Mouse (Mus musculus) heart, embryonic 16.5 days (tissue): ENCODE data around the gene Wiz. TPM values are rescaled to one million over a fixed set of nuclear protein-coding genes. Genes with fewer than 3 reads are reported as not detected.
A peak's percentile ranks its signal among the peaks of the same experiment; 100 is the strongest.

Source experiments
- ATAC-seq: fragments of 200-750 bp; cut with Nextera tagmentation; replicated peaks from 2 replicates; pipeline ENCODE4 v1.8.0; 2017; ENCODE audit warnings: moderate number of reproducible peaks; ENCODE audit not compliant: insufficient read depth, low FRiP score; ENCODE audit errors: extremely low read depth
- H3K27ac ChIP-seq: fragments of 300-500 bp; sonication (generic); 2 replicates; pipeline ENCODE4 v1.5.1; 2014; ENCODE audit warnings: mild to moderate bottlenecking, low read length, control low read depth, moderate library complexity
- H3K27me3 ChIP-seq: fragments of 300-500 bp; sonication (generic); 2 replicates; pipeline ENCODE4 v1.6.1; 2014; ENCODE audit warnings: low read length, mixed read lengths; ENCODE audit not compliant: control insufficient read depth, insufficient read depth
- H3K36me3 ChIP-seq: fragments of 300-500 bp; sonication (generic); 2 replicates; pipeline ENCODE4 v1.6.1; 2014; ENCODE audit not compliant: control insufficient read depth, insufficient read depth
- H3K4me1 ChIP-seq: fragments of 300-500 bp; sonication (generic); 2 replicates; pipeline ENCODE4 v1.6.1; 2014; ENCODE audit warnings: low read length, mixed read lengths; ENCODE audit not compliant: control insufficient read depth, insufficient read depth
- H3K4me2 ChIP-seq: fragments of 300-500 bp; sonication (generic); 2 replicates; pipeline ENCODE4 v1.6.1; 2014; ENCODE audit warnings: low read depth, mild to moderate bottlenecking, control low read depth, low read length
- H3K4me3 ChIP-seq: fragments of 300-500 bp; sonication (generic); 2 replicates; pipeline ENCODE4 v1.5.1; 2014; ENCODE audit warnings: mild to moderate bottlenecking, control low read depth, low read length
- H3K9ac ChIP-seq: fragments of 300-500 bp; sonication (generic); 2 replicates; pipeline ENCODE4 v1.6.1; 2014; ENCODE audit warnings: low read length, control low read depth
- H3K9me3 ChIP-seq: fragments of 300-500 bp; sonication (generic); replicated peaks from 2 replicates; pipeline ENCODE4 v1.6.1; 2016; ENCODE audit warnings: low read length; ENCODE audit not compliant: control insufficient read depth
- WGBS: fragments of 180-500 bp; shearing (Covaris S2); extraction: QIAGEN DNeasy Blood & Tissue Kit; methylation state at CpG from one replicate; pipeline ENCODE4 v1.1.7; 2014; 5-methylcytosine and 5-hydroxymethylcytosine counted together
- polyA plus RNA-seq: library from polyadenylated mRNA; unstranded; fragments of >200 nt; fragmentation: Nextera tagmentation; extraction: Ambion mirVana; gene quantifications from 2 replicates; pipeline ENCODE4 v1.2.1, GENCODE M21; 2015

The Wiz gene
- polyA plus RNA-seq, 1 experiment from 2014 or later, result 10.5 TPM

DNA sequence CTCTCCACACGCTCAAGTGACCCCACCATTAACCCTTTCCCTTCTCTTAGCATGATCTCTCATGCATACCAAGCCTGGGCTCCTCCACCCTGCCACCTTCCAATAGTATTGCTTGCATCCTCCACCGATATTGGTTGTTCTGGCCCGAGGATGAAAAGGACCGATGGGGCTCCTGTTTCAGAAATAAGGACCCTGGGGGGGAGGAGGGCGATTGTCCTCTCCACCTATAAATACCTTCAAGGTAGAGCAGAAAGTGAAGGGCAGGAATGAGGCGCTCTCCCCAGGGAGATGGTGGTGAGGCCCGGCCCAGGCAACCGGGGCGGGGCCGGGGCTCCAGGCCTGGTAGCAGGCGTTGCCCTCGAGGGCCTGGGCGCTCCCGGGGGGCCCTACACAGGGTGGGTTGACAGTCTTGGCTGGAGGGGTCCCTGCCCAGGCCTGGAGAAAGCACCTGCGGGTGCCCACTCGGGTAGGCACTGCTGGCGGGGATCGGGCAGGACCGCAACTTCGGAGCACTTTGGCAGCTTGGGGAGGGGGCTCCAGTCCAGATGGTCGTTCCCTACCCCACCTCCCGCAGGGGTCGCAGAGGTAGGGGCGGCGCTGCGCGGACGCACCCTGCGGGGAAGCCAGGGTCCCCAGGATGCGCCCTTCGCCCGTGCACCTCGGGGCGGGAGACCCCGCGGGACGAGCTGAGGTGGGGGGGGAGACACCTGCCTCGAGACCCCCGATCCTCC lies 704 bp downstream of the Wiz start:
- Histone ChIP-seq H3K4me2 (peak overlapping the region; percentile 99), H3K9ac (peak overlapping the region; percentile 93), H3K9me3 (no peaks in the 10 kb centered on the region), H3K27me3 (peaks cover 18% of the 10 kb centered on the region), H3K4me3 (peak overlapping the region; percentile 83), H3K36me3 (no peaks in the 10 kb centered on the region), H3K27ac (peak overlapping the region; percentile 88), H3K4me1 (peaks cover 23% of the 10 kb centered on the region)
- WGBS, result under 1% methylated on average over 34 of the region's 39 CpGs
- peak; percentile 39 for ATAC-seq

DNA sequence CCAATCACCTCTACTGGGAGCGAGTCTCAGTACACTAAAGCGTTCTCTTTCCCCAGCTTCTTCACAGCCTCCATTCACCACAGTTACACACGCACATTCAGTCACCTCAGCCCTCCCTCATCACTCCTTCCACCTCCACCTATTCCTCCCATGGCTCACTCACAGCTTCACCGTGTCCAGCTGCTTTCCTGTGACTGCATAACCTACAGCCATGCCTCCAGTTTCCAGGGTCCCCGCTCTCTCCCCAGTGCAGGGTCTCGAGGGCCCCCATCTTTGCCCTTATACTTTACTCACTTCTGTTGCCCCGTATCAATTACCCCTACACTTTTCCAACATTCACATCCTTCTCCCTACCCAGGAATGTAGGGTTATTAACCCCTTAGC lies 1.3 kb downstream of the Wiz start:
- 44% methylated on average over 7 of the region's 7 CpGs for WGBS
- ATAC-seq, result no peak
- no peak overlapping the region for H3K27ac ChIP-seq
- peak overlapping the region; percentile 99 for H3K4me2 ChIP-seq
- H3K9ac ChIP-seq, result peak overlapping the region; percentile 93
- H3K27me3 ChIP-seq, result peaks cover 12% of the 10 kb centered on the region
- H3K4me3 ChIP-seq, result peak overlapping the region; percentile 83
- no peaks in the 10 kb centered on the region for H3K9me3 ChIP-seq
- no peaks in the 10 kb centered on the region for H3K36me3 ChIP-seq
- H3K4me1 ChIP-seq, result peaks cover 27% of the 10 kb centered on the region

DNA sequence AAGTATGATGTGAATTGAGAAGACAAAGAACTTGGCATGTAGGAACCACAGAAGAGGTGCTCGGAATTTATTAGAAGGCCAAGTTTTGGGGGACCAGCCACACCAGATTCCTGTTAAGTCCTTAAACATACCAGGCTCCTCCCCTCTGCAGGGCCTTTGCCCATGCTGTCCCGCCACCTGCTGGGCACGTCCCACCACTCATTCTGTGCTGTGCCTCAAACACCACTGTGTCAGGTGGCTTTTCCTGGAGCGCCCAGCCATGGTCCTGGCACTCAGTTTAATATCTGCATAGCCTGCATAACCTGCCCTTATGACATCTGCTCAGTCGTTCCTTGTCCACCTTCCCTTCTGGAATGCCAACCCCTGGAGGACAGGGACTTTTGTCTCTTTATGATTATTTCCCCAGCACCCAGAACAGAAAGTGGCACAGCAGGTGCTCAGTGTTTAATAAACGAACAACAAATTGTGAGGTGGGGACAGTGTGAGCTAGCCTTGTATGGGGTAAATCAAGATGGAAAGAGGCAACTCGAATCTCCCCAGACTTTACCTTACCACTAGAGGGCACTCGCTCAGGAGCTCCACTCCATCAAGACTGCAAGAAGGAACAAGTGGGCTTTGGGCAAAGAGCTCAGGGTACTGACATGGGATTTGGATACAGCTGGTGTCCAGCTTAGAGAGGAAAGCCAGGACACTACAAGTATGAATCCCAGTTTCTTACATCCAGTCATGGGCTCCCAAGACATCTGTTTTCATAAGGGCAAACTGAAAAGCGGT lies 2.4 kb downstream of the Wiz start:
- peaks cover 24% of the 10 kb centered on the region for H3K4me1 ChIP-seq
- no peak overlapping the region for H3K9ac ChIP-seq
- 73% methylated on average over 9 of the region's 9 CpGs for WGBS
- ATAC-seq, result no peak
- no peak overlapping the region for H3K27ac ChIP-seq
- H3K4me3 ChIP-seq, result no peak overlapping the region
- no peaks in the 10 kb centered on the region for H3K9me3 ChIP-seq
- no peak overlapping the region for H3K4me2 ChIP-seq
- no peaks in the 10 kb centered on the region for H3K36me3 ChIP-seq
- H3K27me3 ChIP-seq, result peaks cover 5% of the 10 kb centered on the region; the same call in 1 of the 2 replicates

DNA sequence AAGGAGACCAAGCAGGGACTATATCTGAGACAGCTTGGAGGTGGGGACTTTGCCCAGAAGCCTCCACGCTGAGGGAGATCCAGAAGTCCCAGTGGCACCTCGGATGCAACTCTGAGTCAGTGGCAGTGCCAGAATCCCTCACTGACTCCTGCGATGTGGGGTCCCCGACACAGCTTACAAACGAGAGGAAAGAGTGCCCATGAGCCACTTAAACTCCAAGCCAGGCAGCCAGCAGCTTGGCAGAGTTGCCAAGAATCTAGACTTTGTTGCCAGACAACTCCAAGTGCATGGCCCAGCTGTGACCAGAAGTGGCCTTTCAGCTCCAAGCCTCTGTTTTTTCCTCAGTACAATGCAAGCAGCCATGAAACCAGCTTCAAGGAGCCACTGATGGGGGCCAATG lies 5.6 kb downstream of the Wiz start:
- H3K9me3 ChIP-seq, result no peaks in the 10 kb centered on the region
- no peaks in the 10 kb centered on the region for H3K27me3 ChIP-seq
- no peaks in the 10 kb centered on the region for H3K36me3 ChIP-seq
- WGBS, result 64% methylated on average over 5 of the region's 5 CpGs
- H3K9ac ChIP-seq, result no peak overlapping the region
- H3K4me1 ChIP-seq, result peaks cover 24% of the 10 kb centered on the region
- no peak overlapping the region for H3K4me2 ChIP-seq
- peak overlapping the region; percentile 30 for H3K27ac ChIP-seq
- ATAC-seq, result no peak
- H3K4me3 ChIP-seq, result no peak overlapping the region

DNA sequence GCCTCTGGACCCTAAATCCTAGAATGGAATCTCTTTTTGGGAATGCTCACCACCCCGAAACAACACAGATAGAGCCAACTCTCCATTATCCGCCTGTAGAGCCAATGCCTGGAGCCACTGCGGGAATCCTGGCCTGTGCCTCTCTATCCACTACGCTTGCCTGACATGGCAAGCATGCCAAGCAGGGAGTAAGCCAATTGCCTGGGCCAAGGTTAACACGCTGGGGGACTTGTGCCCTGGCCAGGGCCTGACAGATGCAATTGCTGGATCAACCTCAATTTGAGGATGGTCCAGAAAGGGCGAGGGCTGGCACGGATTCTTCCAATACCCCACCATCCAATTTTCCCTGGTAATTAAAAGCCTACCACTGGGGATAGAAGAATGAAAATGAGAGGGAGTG lies 6.7 kb downstream of the Wiz start:
- no peak overlapping the region for H3K4me2 ChIP-seq
- H3K9ac ChIP-seq, result no peak overlapping the region
- H3K27ac ChIP-seq, result no peak overlapping the region
- no peaks in the 10 kb centered on the region for H3K27me3 ChIP-seq
- 89% methylated on average over 7 of the region's 7 CpGs for WGBS
- H3K4me1 ChIP-seq, result peaks cover 18% of the 10 kb centered on the region
- 0 out of 2 replicates have a peak, but pooled peaks cover 2% of the 10 kb centered on the region for H3K36me3 ChIP-seq
- no peaks in the 10 kb centered on the region for H3K9me3 ChIP-seq
- no peak overlapping the region for H3K4me3 ChIP-seq
- no peak for ATAC-seq

DNA sequence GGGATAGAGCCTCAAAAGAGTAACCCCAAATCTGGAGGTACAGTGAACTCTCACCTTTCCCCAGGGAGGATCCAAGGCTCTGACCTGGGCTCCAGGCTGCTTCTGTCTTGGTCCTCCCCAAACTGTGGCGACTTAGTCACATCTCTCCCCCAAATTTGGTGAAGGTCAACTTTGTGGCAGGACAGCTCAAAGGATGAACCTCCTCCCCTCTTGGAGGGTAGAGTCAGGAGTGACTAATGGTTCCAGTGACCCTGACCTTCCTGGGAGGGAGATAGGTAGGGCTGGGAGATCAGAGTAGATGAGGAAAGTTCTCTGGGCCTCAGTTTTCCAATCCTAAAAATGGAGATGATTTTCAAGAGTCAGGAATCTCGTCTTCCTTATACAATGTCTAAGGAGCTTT lies 10.5 kb downstream of the Wiz start:
- H3K27ac ChIP-seq, result no peak overlapping the region
- H3K36me3 ChIP-seq, result peaks cover 4% of the 10 kb centered on the region; the same call in 1 of the 2 replicates
- no peaks in the 10 kb centered on the region for H3K27me3 ChIP-seq
- H3K9ac ChIP-seq, result no peak overlapping the region
- no peak overlapping the region for H3K4me3 ChIP-seq
- H3K4me2 ChIP-seq, result no peak overlapping the region
- ATAC-seq, result no peak
- 77% methylated on average over 2 of the region's 2 CpGs for WGBS
- peaks cover 5% of the 10 kb centered on the region for H3K4me1 ChIP-seq
- no peaks in the 10 kb centered on the region for H3K9me3 ChIP-seq

DNA sequence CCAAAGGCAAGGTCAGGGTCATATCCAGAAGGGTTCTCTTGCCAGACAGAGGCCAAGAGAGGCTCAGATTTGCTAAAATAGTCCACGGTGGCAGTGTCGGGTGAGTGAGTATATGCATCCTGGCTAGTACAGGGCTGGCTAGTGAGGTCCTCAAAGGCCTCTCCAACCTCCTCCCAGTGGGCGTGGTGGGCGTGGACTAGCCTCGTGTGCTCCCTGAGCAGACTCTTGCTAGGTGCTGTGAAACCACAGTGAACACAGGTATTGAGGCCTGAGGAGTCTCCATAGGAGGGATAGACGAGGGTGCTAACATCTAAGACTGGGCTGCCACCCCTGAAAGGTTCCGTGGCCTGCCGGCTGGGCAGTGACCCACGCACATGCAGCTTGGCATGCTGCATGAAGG lies 12.1 kb downstream of the Wiz start:
- Histone ChIP-seq H3K4me3 (no peak overlapping the region), H3K27ac (no peak overlapping the region), H3K36me3 (peaks cover 4% of the 10 kb centered on the region; the same call in 1 of the 2 replicates), H3K9ac (no peak overlapping the region), H3K4me2 (no peak overlapping the region), H3K9me3 (no peaks in the 10 kb centered on the region), H3K27me3 (no peaks in the 10 kb centered on the region), H3K4me1 (no peaks in the 10 kb centered on the region)
- no peak for ATAC-seq
- 74% methylated on average over 9 of the region's 9 CpGs for WGBS

DNA sequence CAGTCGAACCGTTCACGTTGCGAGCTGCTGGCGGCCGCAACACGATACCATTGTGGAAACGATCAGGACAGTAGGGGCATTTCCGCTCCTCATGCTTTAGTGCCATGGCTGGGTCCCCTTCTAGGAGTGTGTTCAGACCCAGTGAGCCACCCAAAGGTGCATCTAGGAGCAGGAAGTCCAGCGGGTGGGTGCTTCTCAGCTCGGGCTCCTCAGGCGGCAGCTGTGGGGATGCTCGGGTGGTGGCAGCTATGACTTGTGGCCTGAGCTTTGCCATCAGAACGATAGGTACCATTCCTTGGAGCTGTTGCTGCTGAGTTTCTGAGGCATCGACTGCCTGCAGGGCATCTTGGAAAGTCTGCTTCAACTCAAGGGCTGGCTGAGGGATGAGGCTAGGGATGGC lies 12.8 kb downstream of the Wiz start:
- Histone ChIP-seq H3K9ac (no peak overlapping the region), H3K36me3 (peaks cover 4% of the 10 kb centered on the region; the same call in 1 of the 2 replicates), H3K27ac (no peak overlapping the region), H3K9me3 (no peaks in the 10 kb centered on the region), H3K4me3 (no peak overlapping the region), H3K4me2 (no peak overlapping the region), H3K27me3 (no peaks in the 10 kb centered on the region), H3K4me1 (no peaks in the 10 kb centered on the region)
- WGBS, result 90% methylated on average over 15 of the region's 15 CpGs
- no peak for ATAC-seq

DNA sequence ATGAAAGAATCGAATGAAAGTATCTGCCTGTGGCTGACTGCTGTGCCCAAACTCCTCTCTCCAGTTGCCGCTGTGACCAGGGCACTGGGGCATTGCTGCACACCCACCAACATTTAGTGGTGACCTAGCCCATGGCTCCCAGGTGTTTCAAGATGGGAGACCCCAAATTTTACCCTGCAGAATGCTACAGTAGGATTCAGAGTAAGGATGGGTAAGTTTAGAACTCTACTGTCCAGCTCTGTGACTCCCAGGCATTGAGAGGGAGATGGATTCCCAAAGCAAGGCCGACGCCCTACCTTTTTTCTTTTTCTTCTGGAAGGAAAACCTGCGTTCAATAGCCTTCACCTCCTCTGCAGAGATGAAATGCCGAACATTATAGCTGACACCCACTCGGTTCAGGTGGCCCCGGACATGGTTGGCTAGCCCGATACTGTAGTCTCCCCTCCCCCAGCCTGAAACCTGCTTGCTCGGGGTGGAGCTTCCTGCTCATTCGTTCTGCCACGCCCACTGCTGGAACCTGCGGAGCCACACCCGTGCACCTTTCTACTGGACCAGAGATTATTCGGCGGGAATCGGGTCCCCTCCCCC lies 20.2 kb downstream of the Wiz start:
- 23% methylated on average over 12 of the region's 17 CpGs for WGBS
- H3K9me3 ChIP-seq, result no peaks in the 10 kb centered on the region
- no peak overlapping the region for H3K27ac ChIP-seq
- H3K27me3 ChIP-seq, result no peaks in the 10 kb centered on the region
- peak overlapping the region; percentile 55 for H3K4me2 ChIP-seq
- no peak for ATAC-seq
- H3K9ac ChIP-seq, result 0 out of 2 replicates have a peak overlapping the region, but pooled peaks have one; percentile 11
- peaks cover 3% of the 10 kb centered on the region; the same call in 1 of the 2 replicates for H3K4me1 ChIP-seq
- H3K4me3 ChIP-seq, result peak overlapping the region; percentile 37
- 0 out of 2 replicates have a peak, but pooled peaks cover 3% of the 10 kb centered on the region for H3K36me3 ChIP-seq
